Mouse (Mus musculus) spleen, adult 2 months (tissue): ENCODE data around the gene Wfdc10. TPM values are rescaled to one million over a fixed set of nuclear protein-coding genes. Genes with fewer than 3 reads are reported as not detected.

ENCODE experiments used
- DNase-seq, 2 experiments: peaks; one replicate each; pipeline versions ENCODE4 v3.0.0 to v3.0.0-alpha.2; 2012 to 2021; ENCODE audit warnings: low spot score in 2 of 2, low read depth in 1 of 2
- H3K27ac ChIP-seq: fragments of 200-500 bp; 2 replicates; pipeline ENCODE4 v1.5.1; 2012; ENCODE audit warnings: low read length, inconsistent platforms; ENCODE audit not compliant: insufficient read depth
- H3K27me3 ChIP-seq: fragments of 200-500 bp; 2 replicates; pipeline ENCODE4 v1.6.1; 2012; ENCODE audit warnings: mild to moderate bottlenecking, moderate library complexity, low read length, inconsistent platforms; ENCODE audit not compliant: control insufficient read depth, insufficient read depth
- H3K36me3 ChIP-seq: fragments of 200-500 bp; 2 replicates; pipeline ENCODE4 v1.6.1; 2012; ENCODE audit warnings: mild to moderate bottlenecking, low read length, inconsistent platforms; ENCODE audit not compliant: control insufficient read depth, insufficient read depth
- H3K4me1 ChIP-seq: fragments of 200-500 bp; 2 replicates; pipeline ENCODE4 v1.6.1; 2011; ENCODE audit warnings: inconsistent platforms; ENCODE audit not compliant: control insufficient read depth, insufficient read depth, insufficient read length
- H3K4me3 ChIP-seq: fragments of 200-500 bp; 2 replicates; pipeline ENCODE4 v1.5.1; 2011; ENCODE audit warnings: mild to moderate bottlenecking, inconsistent platforms; ENCODE audit not compliant: insufficient read depth, insufficient read length; ENCODE audit errors: extremely low read depth
- CTCF ChIP-seq: fragments of 200-500 bp; IDR thresholded peaks from 2 replicates; pipeline ENCODE4 v1.5.1; 2011; ENCODE audit warnings: mild to moderate bottlenecking, inconsistent platforms; ENCODE audit not compliant: insufficient read depth, insufficient read length, insufficient replicate concordance; ENCODE audit errors: extremely low read depth
- POLR2A ChIP-seq: fragments of 200-500 bp; IDR thresholded peaks from 2 replicates; pipeline ENCODE4 v1.6.1; 2011; ENCODE audit warnings: low read depth, low read length, inconsistent platforms
- WGBS: fragments of 180-500 bp; shearing (Covaris S2); methylation state at CpG from one replicate; pipeline ENCODE4 v1.1.7; 2018; 5-methylcytosine and 5-hydroxymethylcytosine counted together
- polyA plus RNA-seq: library from polyadenylated mRNA; depleted of rRNA; stranded (reverse); fragments of >200 nt; gene quantifications from 2 replicates; pipeline ENCODE4 v1.2.3, GENCODE M21; 2012; rRNA removed

Wfdc10 gene
- polyA plus RNA-seq, 1 experiment: not detected

DNA sequence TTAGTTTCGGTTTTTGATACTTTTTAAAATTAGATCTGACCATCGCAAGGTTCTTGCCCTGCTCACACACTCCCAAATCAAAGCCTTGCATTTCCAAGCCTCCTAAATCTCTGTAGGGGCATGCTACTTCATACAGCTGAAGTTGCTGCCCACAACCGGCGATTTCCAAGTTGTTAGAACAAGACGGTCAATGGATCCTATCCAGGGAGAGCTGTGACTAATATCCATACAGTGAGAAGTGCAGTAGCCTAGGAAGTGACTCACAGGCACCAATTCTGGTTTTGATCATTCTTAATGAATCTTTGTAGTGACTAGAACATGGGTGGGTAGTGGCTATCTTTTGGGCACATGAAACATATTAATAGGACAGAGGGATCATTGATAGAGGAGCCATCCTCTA is 45.9 kb downstream of the Wfdc10 start:
- H3K27me3 ChIP-seq: no peaks in the 10 kb centered on the region
- no peak for DNase-seq
- no peaks in the 10 kb centered on the region for H3K36me3 ChIP-seq
- no peak overlapping the region for H3K4me3 ChIP-seq
- TF ChIP-seq POLR2A: no peak
- no peak for TF ChIP-seq CTCF
- H3K27ac ChIP-seq: no peak overlapping the region
- H3K4me1 ChIP-seq: no peaks in the 10 kb centered on the region
- 85% methylated on average over 5 of the region's 5 CpGs for WGBS

DNA sequence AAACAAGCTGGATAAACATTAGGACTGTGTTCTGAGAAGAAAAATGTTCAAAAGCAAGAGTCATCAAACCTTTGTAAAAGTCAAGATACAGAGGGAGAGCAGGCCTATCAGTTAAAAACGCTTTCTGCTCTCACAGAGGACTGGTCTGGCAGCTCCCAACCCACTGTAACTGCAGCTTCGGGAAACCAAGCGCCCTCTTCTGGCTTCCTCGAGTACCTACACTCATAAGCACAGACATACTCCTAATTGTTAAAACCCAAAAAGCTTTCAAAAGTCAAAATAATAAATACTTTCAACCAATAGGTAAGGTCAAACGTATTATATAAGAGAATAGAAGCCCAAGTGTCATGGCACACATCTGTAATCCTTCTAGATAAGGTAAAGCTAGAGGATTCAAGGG is 48.4 kb downstream of the Wfdc10 start:
- Histone ChIP-seq H3K4me3 (no peak overlapping the region), H3K27me3 (no peaks in the 10 kb centered on the region), H3K36me3 (no peaks in the 10 kb centered on the region), H3K27ac (no peak overlapping the region), H3K4me1 (no peaks in the 10 kb centered on the region)
- no peak for DNase-seq
- TF ChIP-seq POLR2A (no peak), CTCF (no peak)
- 83% methylated on average over 5 of the region's 5 CpGs for WGBS

DNA sequence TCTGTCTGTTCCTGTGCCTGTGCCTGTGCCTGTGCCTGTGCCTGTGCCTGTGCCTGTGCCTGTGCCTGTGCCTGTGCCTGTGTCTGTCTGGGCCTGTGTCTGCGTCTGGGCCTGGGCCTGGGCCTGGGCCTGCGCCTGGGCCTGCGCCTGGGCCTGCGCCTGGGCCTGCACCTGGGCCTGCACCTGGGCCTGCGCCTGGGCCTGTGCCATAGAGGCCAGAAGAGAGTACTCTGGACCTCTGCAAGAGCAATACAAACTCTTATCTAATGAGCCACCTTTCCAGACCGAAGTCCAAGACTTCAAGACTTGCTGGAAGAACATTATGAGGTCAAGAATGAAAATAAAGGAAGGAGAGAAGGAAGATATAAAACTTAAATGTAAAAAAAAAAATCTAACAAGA is 49.5 kb downstream of the Wfdc10 start:
- TF ChIP-seq POLR2A: no peak
- TF ChIP-seq CTCF: no peak
- WGBS: 92% methylated on average over 6 of the region's 6 CpGs
- no peaks in the 10 kb centered on the region for H3K27me3 ChIP-seq
- H3K4me1 ChIP-seq: no peaks in the 10 kb centered on the region
- DNase-seq: no peak
- H3K4me3 ChIP-seq: no peak overlapping the region
- H3K36me3 ChIP-seq: no peaks in the 10 kb centered on the region
- H3K27ac ChIP-seq: no peak overlapping the region

DNA sequence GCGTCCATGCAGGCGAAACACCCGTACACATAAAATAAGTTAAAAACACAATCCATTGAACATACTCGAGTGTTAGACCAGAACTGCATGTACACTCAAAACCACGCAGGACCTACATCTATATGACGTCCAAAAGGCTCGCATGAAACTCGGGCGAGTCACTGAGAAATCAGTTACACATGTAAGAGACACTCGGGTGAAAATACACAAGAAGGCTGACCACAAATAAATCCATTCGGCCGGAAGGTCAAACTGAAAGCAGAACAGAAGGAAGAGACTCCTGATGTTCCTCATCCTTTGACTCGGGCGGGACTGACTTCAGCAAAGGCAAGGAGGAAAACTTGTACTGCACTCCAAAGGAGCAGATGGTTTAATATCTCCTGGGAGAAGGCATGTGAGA is 50.1 kb downstream of the Wfdc10 start:
- no peak for TF ChIP-seq POLR2A
- TF ChIP-seq CTCF: no peak
- Histone ChIP-seq H3K4me1 (no peaks in the 10 kb centered on the region), H3K27me3 (no peaks in the 10 kb centered on the region), H3K4me3 (no peak overlapping the region), H3K27ac (no peak overlapping the region), H3K36me3 (no peaks in the 10 kb centered on the region)
- WGBS: 87% methylated on average over 14 of the region's 14 CpGs
- DNase-seq: no peak

Other genes starting within 250 kb of the Wfdc10 start
- 21.0 and 25.0 TPM in 2 replicates for gene Sdc4, start 212.2 kb upstream of the Wfdc10 start, polyA plus RNA-seq
- gene Sys1, start 199.1 kb upstream of the Wfdc10 start, polyA plus RNA-seq: 111 and 172 TPM in 2 replicates
- gene Gm20458, start 195.1 kb upstream of the Wfdc10 start, polyA plus RNA-seq: 16.4 and 17.2 TPM in 2 replicates
- gene Trp53tg5, start 182.3 kb upstream of the Wfdc10 start, polyA plus RNA-seq: not detected in 2 replicates
- 15.6 and 20.3 TPM in 2 replicates for gene Dbndd2, start 169.9 kb upstream of the Wfdc10 start, polyA plus RNA-seq
- gene Pigt, start 158.5 kb upstream of the Wfdc10 start, polyA plus RNA-seq: 85.0 and 108 TPM in 2 replicates
- 0.33 and 0.47 TPM in 2 replicates for gene Wfdc2, start 93.6 kb upstream of the Wfdc10 start, polyA plus RNA-seq
- gene Spint3, start 82.6 kb upstream of the Wfdc10 start, polyA plus RNA-seq: not detected in 2 replicates
- gene Wfdc6a, start 70.6 kb upstream of the Wfdc10 start, polyA plus RNA-seq: 0.15 and 0.21 TPM in 2 replicates
- gene Eppin, start 62.5 kb upstream of the Wfdc10 start, polyA plus RNA-seq: not detected in 2 replicates
- gene Wfdc6b, start 42.5 kb upstream of the Wfdc10 start, polyA plus RNA-seq: not detected in 2 replicates
- not detected in 2 replicates for gene Wfdc8, start 42.4 kb upstream of the Wfdc10 start, polyA plus RNA-seq
- not detected in 2 replicates for gene Wfdc16, start 17.2 kb upstream of the Wfdc10 start, polyA plus RNA-seq
- gene Wfdc9, start 537 bp downstream of the Wfdc10 start, polyA plus RNA-seq: not detected in 2 replicates
- gene Wfdc11, start 18.0 kb downstream of the Wfdc10 start, polyA plus RNA-seq: not detected in 2 replicates
- gene Wfdc13, start 29.1 kb downstream of the Wfdc10 start, polyA plus RNA-seq: not detected in 2 replicates
- gene Spint4, start 42.5 kb downstream of the Wfdc10 start, polyA plus RNA-seq: not detected in 2 replicates
- not detected in 2 replicates for gene Spint5, start 59.3 kb downstream of the Wfdc10 start, polyA plus RNA-seq
- gene Wfdc3, start 89.9 kb downstream of the Wfdc10 start, polyA plus RNA-seq: 0.18 and 0.34 TPM in 2 replicates
- 38.9 and 48.0 TPM in 2 replicates for gene Dnttip1, start 89.9 kb downstream of the Wfdc10 start, polyA plus RNA-seq
- 92.8 and 97.2 TPM in 2 replicates for gene Ube2c, start 113.9 kb downstream of the Wfdc10 start, polyA plus RNA-seq
- not detected in 2 replicates for gene Tnnc2, start 123.9 kb downstream of the Wfdc10 start, polyA plus RNA-seq
- gene Snx21, start 129.8 kb downstream of the Wfdc10 start, polyA plus RNA-seq: 9.5 and 12.9 TPM in 2 replicates
- gene Acot8, start 148.8 kb downstream of the Wfdc10 start, polyA plus RNA-seq: 44.9 and 54.1 TPM in 2 replicates
- gene Zswim3, start 149.1 kb downstream of the Wfdc10 start, polyA plus RNA-seq: 2.5 and 3.0 TPM in 2 replicates
- 7.7 and 9.3 TPM in 2 replicates for gene Zswim1, start 166.6 kb downstream of the Wfdc10 start, polyA plus RNA-seq
- gene Spata25, start 172.5 kb downstream of the Wfdc10 start, polyA plus RNA-seq: 0.16 and 0.40 TPM in 2 replicates
- 318 and 362 TPM in 2 replicates for gene Ctsa, start 176.8 kb downstream of the Wfdc10 start, polyA plus RNA-seq
- gene Neurl2, start 177.4 kb downstream of the Wfdc10 start, polyA plus RNA-seq: 5.7 and 9.6 TPM in 2 replicates
- 48.3 and 51.8 TPM in 2 replicates for gene Pltp, start 201.7 kb downstream of the Wfdc10 start, polyA plus RNA-seq
- gene Pcif1, start 223.3 kb downstream of the Wfdc10 start, polyA plus RNA-seq: 33.2 and 36.7 TPM in 2 replicates